Mouse (Mus musculus): ENCODE measurements at regions not wholly inside any gene's neighbourhood (a gene's known extent, or its start where the extent isn't known, plus 50 kb on each side); places are given as distances from the start of the nearest gene placed in this dataset.

- peak; percentile 50 for TF ChIP-seq CTCF (IDR thresholded peaks at IDR 0.05; ENCODE audit: low read depth)
- no peak for TF ChIP-seq EP300 (optimal IDR thresholded peaks at IDR 0.05)
These were observed 517.8 kb upstream of the Dppa4 start for GRCm38 (mm10) chr16:47765742-47766141.
